Mouse (Mus musculus): ENCODE data around the gene Hemk1. TPM values are rescaled to one million over a fixed set of nuclear protein-coding genes. Genes with fewer than 3 reads are reported as not detected.

The Hemk1 gene
- total and polyA plus RNA-seq, 2 experiments from 2014 or later, result 12.9 to 14.2 TPM

DNA sequence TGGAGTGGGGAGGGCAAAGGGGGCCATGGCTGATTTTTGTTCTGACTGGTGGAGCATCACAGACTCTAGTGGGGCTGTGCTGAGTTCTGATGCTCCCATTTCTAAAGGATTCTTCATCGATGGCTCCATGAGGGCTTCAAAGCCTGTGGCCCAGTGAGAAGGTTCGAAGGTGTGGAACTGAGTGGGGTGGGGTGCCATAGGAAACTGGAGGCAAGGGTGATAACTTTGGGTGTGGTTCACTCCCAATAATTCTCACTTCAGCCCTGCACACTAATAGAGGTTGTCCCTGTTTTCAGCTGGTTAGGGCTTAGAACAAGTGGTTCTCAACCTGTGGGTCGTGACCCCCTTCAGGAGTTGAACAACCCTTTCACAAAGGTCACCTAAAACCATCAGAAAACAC is 33.8 kb downstream of the Hemk1 start:
- Histone ChIP-seq H3K27ac (ENCODE audit: low read depth, low read length) (no peak overlapping the region), H3K9me3 (ENCODE audit: low read length) (no peaks in the 10 kb centered on the region), H3K4me2 (ENCODE audit: low read depth) (no peak overlapping the region), H3K36me3 (ENCODE audit: insufficient read depth) (peaks cover 12% of the 10 kb centered on the region; the same call in 1 of the 2 replicates), H3K9ac (no peak overlapping the region), H3K4me3 (ENCODE audit: low read depth, low read length) (no peak overlapping the region), H3K4me1 (ENCODE audit: insufficient read depth) (no peaks in the 10 kb centered on the region), H3K27me3 (ENCODE audit: insufficient read depth, low read length) (no peaks in the 10 kb centered on the region)
- no peak for DNase-seq
- TF ChIP-seq CTCF (IDR thresholded peaks at IDR 0.05; ENCODE audit: low read depth), result no peak
- WGBS, result 96% methylated on average over 3 of the region's 3 CpGs
- ATAC-seq, result no peak

DNA sequence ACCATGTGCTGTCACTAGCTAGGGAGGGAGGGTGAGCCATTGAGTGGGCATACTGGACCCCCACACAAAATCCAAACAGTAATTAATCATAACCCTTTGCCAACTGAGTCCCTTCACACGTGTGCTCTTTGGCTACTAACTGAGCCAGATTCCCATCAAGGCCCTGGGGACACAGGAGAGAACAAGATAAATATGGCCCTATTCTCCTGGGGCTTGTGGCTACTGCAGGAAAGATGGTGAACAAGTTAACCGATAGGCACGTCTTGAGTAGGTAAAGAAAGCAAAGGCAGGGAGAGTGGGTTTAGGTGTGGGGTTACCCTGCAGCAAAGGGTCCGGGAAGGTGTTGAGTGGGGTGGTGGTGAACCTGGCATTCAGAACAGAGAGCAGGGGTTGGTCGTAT is 34.2 kb downstream of the Hemk1 start:
- 90% methylated on average over 5 of the region's 5 CpGs for WGBS
- no peak for ATAC-seq
- no peak overlapping the region for H3K27ac ChIP-seq (ENCODE audit: low read depth, low read length)
- no peaks in the 10 kb centered on the region for H3K4me1 ChIP-seq (ENCODE audit: insufficient read depth)
- DNase-seq, result no peak
- H3K27me3 ChIP-seq (ENCODE audit: insufficient read depth, low read length), result no peaks in the 10 kb centered on the region
- no peak for TF ChIP-seq CTCF (IDR thresholded peaks at IDR 0.05; ENCODE audit: low read depth)
- H3K36me3 ChIP-seq (ENCODE audit: insufficient read depth), result peaks cover 12% of the 10 kb centered on the region; the same call in 1 of the 2 replicates
- no peak overlapping the region for H3K4me3 ChIP-seq (ENCODE audit: low read depth, low read length)
- H3K9me3 ChIP-seq (ENCODE audit: low read length), result no peaks in the 10 kb centered on the region
- H3K9ac ChIP-seq, result no peak overlapping the region
- H3K4me2 ChIP-seq (ENCODE audit: low read depth), result no peak overlapping the region

DNA sequence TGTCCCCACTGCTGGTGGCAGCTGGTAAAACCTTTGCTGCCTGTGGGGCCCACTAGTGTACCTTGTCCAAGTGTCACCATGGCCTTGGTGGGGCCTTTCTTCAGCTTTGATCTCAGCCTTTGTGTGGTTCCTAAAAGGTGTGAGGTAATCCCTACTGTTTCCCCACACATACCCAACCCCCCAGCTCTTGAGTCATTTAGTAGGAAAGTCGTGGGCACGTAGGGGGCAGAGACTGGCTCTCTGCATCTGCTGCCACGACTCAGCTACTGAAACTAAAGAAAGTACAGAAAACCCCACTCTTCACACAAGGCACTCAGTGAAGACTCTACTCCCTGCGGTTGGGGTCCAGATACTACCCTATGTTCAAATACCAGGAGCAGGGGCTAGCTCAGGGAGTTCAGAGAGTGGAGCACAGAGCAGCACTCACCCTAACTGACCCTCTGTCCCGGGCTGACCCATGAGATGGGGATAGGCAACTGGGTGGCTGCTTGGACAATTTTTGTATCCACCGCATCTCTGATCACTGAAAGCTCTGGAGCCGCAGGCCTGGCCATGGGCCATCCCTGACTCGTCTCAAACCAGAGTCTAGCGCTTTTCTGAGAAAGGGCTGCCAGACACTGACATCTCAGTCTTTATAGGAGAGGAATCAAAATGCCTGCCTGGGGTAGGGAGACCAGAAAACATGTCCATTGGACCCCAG is 34.9 kb downstream of the Hemk1 start:
- peaks cover 12% of the 10 kb centered on the region; the same call in 1 of the 2 replicates for H3K36me3 ChIP-seq (ENCODE audit: insufficient read depth)

DNA sequence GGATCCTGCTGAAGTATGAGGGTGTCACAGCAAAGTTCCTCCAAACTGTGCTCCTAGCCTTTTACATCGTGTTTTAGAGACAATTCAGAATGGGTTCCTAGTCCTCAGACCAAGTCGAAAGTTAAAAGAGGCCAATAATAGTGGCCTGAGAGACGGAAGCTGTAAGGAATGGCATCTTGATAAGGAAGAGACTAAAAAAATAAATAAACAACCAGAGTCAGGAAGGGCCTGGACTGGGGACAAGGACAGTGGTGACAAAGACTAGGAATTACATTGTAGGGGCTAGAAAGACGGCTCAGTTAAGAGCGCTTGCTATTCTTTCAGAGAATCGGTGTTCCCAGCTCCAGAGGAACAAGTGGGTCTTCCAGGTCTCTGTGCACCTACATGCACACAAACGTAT is 35.6 kb downstream of the Hemk1 start:
- H3K27ac ChIP-seq (ENCODE audit: low read depth, low read length), result no peak overlapping the region
- no peak for DNase-seq
- no peak for TF ChIP-seq CTCF (IDR thresholded peaks at IDR 0.05; ENCODE audit: low read depth)

More for the DNA sequence above, 34.9 kb downstream of the Hemk1 start:
- Histone ChIP-seq H3K27me3 (ENCODE audit: insufficient read depth, low read length) (no peaks in the 10 kb centered on the region), H3K4me2 (ENCODE audit: low read depth) (no peak overlapping the region), H3K4me3 (ENCODE audit: low read depth, low read length) (no peak overlapping the region), H3K9ac (no peak overlapping the region), H3K9me3 (ENCODE audit: low read length) (no peaks in the 10 kb centered on the region), H3K27ac (ENCODE audit: low read depth, low read length) (no peak overlapping the region), H3K4me1 (ENCODE audit: insufficient read depth) (no peaks in the 10 kb centered on the region)
- ATAC-seq (no peak), DNase-seq (no peak)
- 77% methylated on average over 9 of the region's 9 CpGs for WGBS
- TF ChIP-seq CTCF (IDR thresholded peaks at IDR 0.05; ENCODE audit: low read depth), result no peak

DNA sequence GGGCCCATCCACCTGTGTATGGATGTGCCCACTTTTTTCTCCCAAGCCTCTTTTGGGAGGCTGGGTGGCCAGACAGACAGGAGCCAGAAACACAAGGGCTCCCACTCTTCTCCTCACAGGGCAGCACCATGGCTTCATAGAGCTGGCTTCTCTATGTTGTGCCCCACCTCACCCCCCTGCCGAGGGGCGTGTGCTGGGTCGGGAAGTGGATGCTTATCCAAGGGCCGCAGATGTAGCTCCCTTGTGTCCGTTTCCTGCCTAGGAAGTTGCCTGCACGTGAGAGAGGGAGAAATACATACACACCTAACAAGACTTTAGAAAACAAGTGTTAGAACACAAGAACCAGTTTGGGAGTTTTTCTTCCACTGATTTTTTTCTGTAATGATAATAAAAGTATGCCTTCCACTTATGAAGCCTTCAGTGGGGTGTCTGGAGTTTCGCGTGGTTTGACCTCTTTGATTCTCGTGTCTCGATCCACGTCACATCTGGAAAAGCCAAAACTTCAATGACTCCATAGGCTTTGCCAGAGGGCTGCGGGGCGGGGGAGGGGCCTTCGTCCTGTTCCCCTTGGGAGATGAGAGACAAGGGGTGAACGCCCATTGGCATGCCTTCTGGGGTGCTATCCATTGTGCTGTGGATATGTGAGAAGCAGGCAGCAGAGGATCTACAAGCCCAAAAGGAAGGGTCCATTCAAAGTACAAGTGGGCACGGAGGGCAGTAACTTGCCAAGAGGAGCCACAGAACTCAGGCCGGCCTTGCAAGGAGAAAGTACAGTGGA is 36.4 kb downstream of the Hemk1 start:
- no peak for TF ChIP-seq CTCF (IDR thresholded peaks at IDR 0.05; ENCODE audit: low read depth)
- Histone ChIP-seq H3K9ac (no peak overlapping the region), H3K4me1 (ENCODE audit: insufficient read depth) (peaks cover 11% of the 10 kb centered on the region), H3K27me3 (ENCODE audit: insufficient read depth, low read length) (no peaks in the 10 kb centered on the region), H3K4me2 (ENCODE audit: low read depth) (no peak overlapping the region), H3K9me3 (ENCODE audit: low read length) (no peaks in the 10 kb centered on the region), H3K36me3 (ENCODE audit: insufficient read depth) (peaks cover 12% of the 10 kb centered on the region; the same call in 1 of the 2 replicates), H3K27ac (ENCODE audit: low read depth, low read length) (no peak overlapping the region), H3K4me3 (ENCODE audit: low read depth, low read length) (no peak overlapping the region)
- no peak for ATAC-seq
- 86% methylated on average over 17 of the region's 17 CpGs for WGBS
- DNase-seq, result no peak

More for the DNA sequence above, 35.6 kb downstream of the Hemk1 start:
- Histone ChIP-seq H3K4me2 (ENCODE audit: low read depth) (no peak overlapping the region), H3K27me3 (ENCODE audit: insufficient read depth, low read length) (no peaks in the 10 kb centered on the region), H3K9ac (no peak overlapping the region), H3K9me3 (ENCODE audit: low read length) (no peaks in the 10 kb centered on the region), H3K36me3 (ENCODE audit: insufficient read depth) (peaks cover 12% of the 10 kb centered on the region; the same call in 1 of the 2 replicates), H3K4me1 (ENCODE audit: insufficient read depth) (peaks cover 5% of the 10 kb centered on the region), H3K4me3 (ENCODE audit: low read depth, low read length) (no peak overlapping the region)
- 86% methylated on average over 7 of the region's 7 CpGs for WGBS
- ATAC-seq, result no peak

DNA sequence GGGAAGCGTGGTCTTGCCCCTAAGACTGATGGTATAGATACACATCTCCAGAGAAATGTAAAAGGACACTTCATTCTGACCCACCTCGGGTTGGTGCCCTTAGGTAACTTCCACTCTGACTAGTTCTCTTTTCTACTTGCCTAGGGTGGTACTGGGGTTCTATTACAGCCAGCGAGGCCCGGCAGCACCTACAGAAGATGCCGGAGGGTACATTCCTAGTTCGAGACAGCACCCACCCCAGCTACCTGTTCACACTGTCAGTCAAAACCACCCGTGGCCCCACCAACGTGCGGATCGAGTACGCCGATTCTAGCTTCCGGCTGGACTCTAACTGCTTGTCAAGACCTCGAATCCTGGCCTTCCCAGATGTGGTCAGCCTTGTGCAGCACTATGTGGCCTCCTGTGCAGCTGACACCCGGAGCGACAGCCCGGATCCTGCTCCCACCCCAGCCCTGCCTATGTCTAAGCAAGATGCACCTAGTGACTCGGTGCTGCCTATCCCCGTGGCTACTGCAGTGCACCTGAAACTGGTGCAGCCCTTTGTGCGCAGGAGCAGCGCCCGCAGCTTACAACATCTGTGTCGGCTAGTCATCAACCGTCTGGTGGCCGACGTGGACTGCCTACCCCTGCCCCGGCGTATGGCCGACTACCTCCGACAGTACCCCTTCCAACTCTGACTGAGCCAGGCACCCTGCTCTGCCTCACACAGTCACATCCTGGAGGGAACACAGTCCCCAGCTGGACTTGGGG is 37.8 kb downstream of the Hemk1 start:
- no peaks in the 10 kb centered on the region for H3K9me3 ChIP-seq (ENCODE audit: low read length)
- H3K4me2 ChIP-seq (ENCODE audit: low read depth), result no peak overlapping the region
- 92% methylated on average over 30 of the region's 30 CpGs for WGBS
- H3K36me3 ChIP-seq (ENCODE audit: insufficient read depth), result peaks cover 12% of the 10 kb centered on the region; the same call in 1 of the 2 replicates
- no peak overlapping the region for H3K27ac ChIP-seq (ENCODE audit: low read depth, low read length)
- DNase-seq, result no peak
- H3K27me3 ChIP-seq (ENCODE audit: insufficient read depth, low read length), result no peaks in the 10 kb centered on the region
- H3K9ac ChIP-seq, result no peak overlapping the region
- no peak overlapping the region for H3K4me3 ChIP-seq (ENCODE audit: low read depth, low read length)
- H3K4me1 ChIP-seq (ENCODE audit: insufficient read depth), result peaks cover 16% of the 10 kb centered on the region
- ATAC-seq, result no peak
- TF ChIP-seq CTCF (IDR thresholded peaks at IDR 0.05; ENCODE audit: low read depth), result no peak
